Mouse (Mus musculus) midbrain, embryonic 13.5 days (tissue): ENCODE data around the gene Pgd. TPM values are rescaled to one million over a fixed set of nuclear protein-coding genes. Genes with fewer than 3 reads are reported as not detected.

ENCODE experiments used
- ATAC-seq: fragments of 200-750 bp; cut with Nextera tagmentation; 2 replicates; pipeline ENCODE4 v1.8.0; 2017; ENCODE audit warnings: mild to moderate bottlenecking, moderate TSS enrichment, moderate library complexity
- H3K27ac ChIP-seq: fragments of 300-500 bp; sonication (generic); 2 replicates; pipeline ENCODE4 v1.5.1; 2015; ENCODE audit warnings: inconsistent platforms, mild to moderate bottlenecking, moderate library complexity
- H3K27me3 ChIP-seq: fragments of 300-500 bp; sonication (generic); 2 replicates; pipeline ENCODE4 v1.6.1; 2015; ENCODE audit warnings: mild to moderate bottlenecking, inconsistent platforms
- H3K36me3 ChIP-seq: fragments of 300-500 bp; sonication (generic); 2 replicates; pipeline ENCODE4 v1.6.1; 2015; ENCODE audit warnings: mild to moderate bottlenecking, inconsistent platforms
- H3K4me1 ChIP-seq: fragments of 300-500 bp; sonication (generic); replicated peaks from 2 replicates; pipeline ENCODE4 v1.6.1; 2015; ENCODE audit warnings: inconsistent platforms
- H3K4me2 ChIP-seq: fragments of 300-500 bp; sonication (generic); replicated peaks from 2 replicates; pipeline ENCODE4 v1.6.1; 2015; ENCODE audit warnings: moderate library complexity, mild to moderate bottlenecking, inconsistent platforms
- H3K4me3 ChIP-seq: fragments of 300-500 bp; sonication (generic); replicated peaks from 2 replicates; pipeline ENCODE4 v1.5.1; 2015; ENCODE audit warnings: mild to moderate bottlenecking, inconsistent platforms
- H3K9ac ChIP-seq: fragments of 300-500 bp; sonication (generic); replicated peaks from 2 replicates; pipeline ENCODE4 v1.6.1; 2015; ENCODE audit warnings: mild to moderate bottlenecking, inconsistent platforms
- H3K9me3 ChIP-seq: fragments of 300-500 bp; sonication (generic); 2 replicates; pipeline ENCODE4 v1.6.1; 2016; ENCODE audit warnings: mild to moderate bottlenecking, inconsistent platforms
- WGBS: fragments of 180-500 bp; shearing (Covaris S2); methylation state at CpG from one replicate; pipeline ENCODE4 v1.1.7; 2015; 5-methylcytosine and 5-hydroxymethylcytosine counted together
- polyA plus RNA-seq: library from polyadenylated mRNA; unstranded; fragments of >200 nt; fragmentation: Nextera tagmentation; extraction: Ambion mirVana; gene quantifications from 2 replicates; pipeline ENCODE4 v1.2.1, GENCODE M21; 2015

The Pgd gene
- polyA plus RNA-seq, 1 experiment from 2014 or later, result 118 TPM

DNA sequence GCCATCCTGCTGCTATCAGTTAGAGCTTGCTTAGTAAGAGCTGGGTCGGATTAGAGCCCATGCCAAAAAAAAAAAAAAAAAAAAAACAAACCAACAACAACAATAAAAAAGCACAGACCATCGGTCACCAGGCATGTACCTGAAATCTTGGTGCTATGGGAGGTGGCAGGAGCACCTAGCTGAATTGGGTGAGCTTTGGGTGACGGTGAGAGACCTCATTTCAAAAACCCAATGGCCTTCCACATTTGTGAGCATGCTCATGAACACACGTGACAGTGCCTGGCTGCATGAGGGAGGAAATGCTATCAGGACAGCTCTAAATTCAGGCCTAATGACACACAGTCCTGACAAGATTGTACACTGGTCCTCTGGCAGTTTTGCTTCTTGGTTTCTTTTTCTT lies 18.5 kb downstream of the Pgd start:
- Histone ChIP-seq H3K9ac (no peak overlapping the region), H3K27ac (no peak overlapping the region), H3K9me3 (no peaks in the 10 kb centered on the region), H3K4me3 (no peak overlapping the region), H3K36me3 (peaks cover 42% of the 10 kb centered on the region), H3K4me1 (no peaks in the 10 kb centered on the region), H3K4me2 (no peak overlapping the region), H3K27me3 (no peaks in the 10 kb centered on the region)
- WGBS, result 86% methylated on average over 4 of the region's 4 CpGs
- no peak for ATAC-seq

DNA sequence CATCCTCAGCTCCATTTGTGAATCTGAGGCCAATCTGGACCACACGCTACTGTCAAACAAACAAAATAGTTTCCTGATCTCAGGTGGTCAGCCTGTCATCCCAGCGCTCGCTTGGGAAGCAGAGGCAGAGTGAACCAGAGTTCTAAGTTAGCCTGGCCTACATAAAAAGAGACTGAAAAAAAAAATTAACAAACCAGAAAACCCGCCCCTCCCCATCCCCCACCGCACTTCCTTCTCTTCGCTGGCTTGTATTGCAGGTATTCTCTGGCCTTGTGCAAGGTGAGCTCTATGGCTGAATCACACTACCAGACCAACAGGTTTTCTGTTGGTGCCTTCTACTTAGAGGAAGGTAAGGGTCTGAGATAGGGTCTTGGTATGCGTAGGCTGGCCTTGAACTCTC lies 19.0 kb downstream of the Pgd start:
- Histone ChIP-seq H3K27me3 (no peaks in the 10 kb centered on the region), H3K36me3 (peaks cover 36% of the 10 kb centered on the region), H3K9me3 (no peaks in the 10 kb centered on the region), H3K9ac (no peak overlapping the region), H3K4me1 (no peaks in the 10 kb centered on the region), H3K27ac (no peak overlapping the region), H3K4me3 (no peak overlapping the region), H3K4me2 (no peak overlapping the region)
- 89% methylated on average over 7 of the region's 7 CpGs for WGBS
- no peak for ATAC-seq

DNA sequence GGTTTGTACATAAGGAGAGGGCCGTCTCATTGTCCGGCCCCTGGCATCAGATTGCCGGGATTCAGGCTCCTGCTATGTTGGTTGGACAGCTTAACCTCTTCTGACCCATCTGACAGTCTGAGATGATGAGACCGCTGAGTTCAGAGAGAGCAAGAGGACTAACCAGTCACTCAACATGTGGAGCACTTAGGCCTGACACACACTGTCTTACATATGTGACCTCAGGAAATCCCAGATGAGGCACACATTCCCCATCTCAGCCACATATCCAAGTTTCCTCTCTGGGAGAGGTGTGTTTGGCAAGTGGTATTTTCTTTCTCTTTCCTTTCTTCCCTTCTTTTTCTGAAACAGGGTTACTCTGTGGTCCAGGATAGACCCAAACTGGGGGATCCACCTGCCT lies 21.4 kb downstream of the Pgd start:
- H3K4me1 ChIP-seq, result no peaks in the 10 kb centered on the region
- no peaks in the 10 kb centered on the region for H3K27me3 ChIP-seq
- ATAC-seq, result no peak
- H3K36me3 ChIP-seq, result peaks cover 13% of the 10 kb centered on the region
- H3K27ac ChIP-seq, result no peak overlapping the region
- no peak overlapping the region for H3K9ac ChIP-seq
- 79% methylated on average over 4 of the region's 4 CpGs for WGBS
- no peak overlapping the region for H3K4me2 ChIP-seq
- H3K9me3 ChIP-seq, result no peaks in the 10 kb centered on the region
- H3K4me3 ChIP-seq, result no peak overlapping the region

DNA sequence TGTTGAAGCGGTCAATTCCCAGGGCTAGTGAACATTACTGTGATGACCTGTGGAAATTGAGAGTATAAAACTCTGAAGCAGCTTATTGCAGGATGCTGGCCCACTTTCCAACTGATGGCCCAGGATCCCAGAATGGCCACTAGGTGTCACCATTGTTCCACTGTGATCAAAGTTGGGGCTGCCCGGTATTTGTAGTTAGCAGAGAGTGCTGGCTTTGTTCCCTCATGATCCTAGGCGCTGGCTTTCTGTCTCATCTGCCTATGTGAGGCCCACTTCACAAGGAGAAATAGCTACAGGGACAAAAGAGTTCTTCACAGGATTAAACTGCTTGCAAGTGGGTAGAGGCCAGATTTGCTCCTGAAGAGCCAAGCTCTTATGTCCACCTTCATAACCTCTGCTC lies 22.1 kb downstream of the Pgd start:
- Histone ChIP-seq H3K27ac (peak overlapping the region; percentile 20; the same call in 1 of the 2 replicates), H3K4me3 (no peak overlapping the region), H3K4me2 (no peak overlapping the region), H3K36me3 (peaks cover 6% of the 10 kb centered on the region; the same call in 1 of the 2 replicates), H3K9me3 (no peaks in the 10 kb centered on the region), H3K27me3 (no peaks in the 10 kb centered on the region), H3K9ac (no peak overlapping the region), H3K4me1 (no peaks in the 10 kb centered on the region)
- 6% methylated on average over 3 of the region's 3 CpGs for WGBS
- ATAC-seq, result peak; percentile 87

DNA sequence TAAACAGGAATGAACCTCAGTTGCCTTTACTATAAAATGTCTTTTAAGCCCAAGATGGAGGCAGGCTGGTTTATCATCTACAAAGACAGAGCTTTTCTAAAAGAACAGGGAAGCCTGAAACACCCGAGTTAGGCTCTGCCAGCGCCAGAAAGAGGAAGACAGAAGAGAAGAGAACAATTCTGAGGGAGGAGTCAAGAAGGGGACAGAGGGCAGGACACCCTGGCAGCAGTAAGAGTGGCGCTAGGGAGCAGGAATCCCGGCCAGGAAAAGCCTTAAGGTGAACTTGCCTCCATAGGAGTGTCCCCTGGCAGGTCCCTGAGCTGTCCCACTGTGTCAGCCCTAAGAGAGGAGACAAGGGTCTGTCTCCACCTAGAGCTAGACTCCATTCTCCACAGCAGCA lies 23.0 kb downstream of the Pgd start:
- no peak overlapping the region for H3K9ac ChIP-seq
- ATAC-seq, result no peak
- no peaks in the 10 kb centered on the region for H3K9me3 ChIP-seq
- H3K4me2 ChIP-seq, result no peak overlapping the region
- no peaks in the 10 kb centered on the region for H3K36me3 ChIP-seq
- H3K4me3 ChIP-seq, result no peak overlapping the region
- H3K27ac ChIP-seq, result no peak overlapping the region
- WGBS, result 46% methylated on average over 4 of the region's 4 CpGs
- no peaks in the 10 kb centered on the region for H3K27me3 ChIP-seq
- H3K4me1 ChIP-seq, result no peaks in the 10 kb centered on the region

DNA sequence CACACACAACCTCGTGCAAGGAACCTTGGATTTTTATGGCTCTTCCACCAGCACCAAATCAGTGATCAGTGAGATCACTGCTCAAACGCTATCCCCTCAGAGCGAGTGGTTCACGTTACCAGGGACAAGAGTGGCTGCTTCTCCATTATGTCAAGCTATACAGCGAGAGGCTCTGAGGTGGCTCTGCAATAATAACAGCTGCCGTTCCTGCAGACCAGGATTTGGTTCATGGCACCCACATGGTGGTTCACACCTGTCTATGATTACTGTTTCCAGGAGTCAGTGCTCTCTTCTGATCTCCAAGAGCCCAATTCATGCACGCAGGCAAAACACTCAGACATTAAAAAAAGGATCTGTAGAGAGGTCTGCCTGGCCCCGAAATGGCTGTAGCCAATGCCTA lies 28.1 kb downstream of the Pgd start:
- Histone ChIP-seq H3K4me3 (no peak overlapping the region), H3K9ac (no peak overlapping the region), H3K36me3 (no peaks in the 10 kb centered on the region), H3K27ac (no peak overlapping the region), H3K4me2 (no peak overlapping the region), H3K4me1 (peaks cover 8% of the 10 kb centered on the region), H3K27me3 (no peaks in the 10 kb centered on the region), H3K9me3 (no peaks in the 10 kb centered on the region)
- ATAC-seq, result no peak
- 87% methylated on average over 8 of the region's 8 CpGs for WGBS

DNA sequence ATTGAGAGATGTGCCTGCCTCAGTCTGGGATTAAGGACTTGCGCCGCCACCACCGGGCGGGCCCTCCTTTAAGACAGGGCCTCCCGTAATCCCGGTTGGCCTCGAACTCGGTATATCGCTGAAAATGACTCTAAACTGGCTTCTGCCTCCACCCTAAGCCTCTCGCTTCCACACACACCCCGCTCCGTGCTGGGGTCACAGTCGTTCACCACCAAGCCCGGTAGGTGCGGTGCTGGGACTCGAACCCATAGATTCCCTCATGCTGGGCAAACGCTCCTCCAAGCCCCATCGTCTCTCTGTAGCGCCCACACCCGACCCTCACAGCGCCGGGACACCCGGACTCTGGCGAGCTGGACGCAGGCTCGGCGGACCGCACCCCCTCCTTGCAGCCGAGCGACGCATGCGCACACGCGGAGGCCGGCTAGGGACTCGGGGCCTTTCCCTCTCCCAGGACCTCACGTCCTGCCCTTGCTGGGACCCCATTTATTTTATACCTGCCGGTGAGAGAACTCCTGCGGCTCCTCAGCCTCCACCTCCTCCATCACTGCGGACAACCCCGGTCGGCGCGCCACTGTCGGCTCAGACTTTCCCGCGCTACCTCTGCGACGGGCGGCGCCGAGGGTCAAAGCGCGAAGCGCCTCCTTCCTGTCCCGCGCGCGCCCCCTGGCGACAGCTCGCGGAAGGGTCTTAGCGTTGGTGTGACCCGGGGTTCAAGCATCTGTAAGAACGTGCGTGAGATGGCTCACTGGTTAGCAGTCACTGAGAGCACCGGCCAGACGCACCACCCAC lies 29.4 kb downstream of the Pgd start, which contains the start of gene Cenps:
Gene Cenps, minus strand, starts transcription at position 648 of the 789 bp plus-strand sequence.
- Histone ChIP-seq H3K36me3 (no peaks in the 10 kb centered on the region), H3K27me3 (no peaks in the 10 kb centered on the region), H3K27ac (peak within 1 kb of the TSS; percentile 80), H3K4me2 (peak within 1 kb of the TSS; percentile 62), H3K4me3 (peak within 1 kb of the TSS; percentile 61), H3K9ac (peak within 1 kb of the TSS; percentile 72), H3K9me3 (no peaks in the 10 kb centered on the region), H3K4me1 (peaks cover 8% of the 10 kb centered on the region)
- under 1% methylated on average over 68 of the region's 68 CpGs for WGBS
- peak; percentile 94 for ATAC-seq

DNA sequence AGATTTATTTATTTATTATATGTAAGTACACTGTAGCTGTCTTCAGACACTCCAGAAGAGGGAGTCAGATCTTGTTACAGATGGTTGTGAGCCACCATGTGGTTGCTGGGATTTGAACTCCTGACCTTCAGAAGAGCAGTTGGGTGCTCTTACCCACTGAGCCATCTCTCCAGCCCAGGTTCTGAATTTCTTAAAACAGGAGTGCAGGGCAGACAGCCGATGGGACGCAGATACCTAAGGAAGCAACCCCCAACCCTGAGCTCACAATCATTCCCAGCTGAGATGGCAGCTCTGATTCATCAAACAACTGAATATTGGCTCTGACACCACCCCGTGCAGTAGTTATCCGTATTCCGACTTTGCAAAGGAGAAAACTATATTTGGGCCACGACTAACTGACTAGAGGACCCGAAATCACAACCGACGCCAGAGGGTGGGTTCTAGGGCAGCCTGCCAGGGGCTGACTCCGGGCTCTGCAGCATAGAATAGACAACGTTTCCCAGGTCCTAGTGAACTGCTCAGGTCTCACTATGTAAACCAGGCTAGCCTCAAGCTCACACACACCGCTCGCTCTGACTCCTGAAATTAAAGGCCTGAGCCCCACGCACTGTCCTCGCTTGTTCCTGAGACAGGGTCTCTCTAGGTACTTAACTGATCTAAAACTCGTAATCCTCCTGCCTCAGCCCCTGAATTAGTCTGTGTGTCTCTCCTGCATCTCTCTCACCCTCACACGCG lies 30.3 kb downstream of the Pgd start:
- Histone ChIP-seq H3K36me3 (0 out of 2 replicates have a peak, but pooled peaks cover 1% of the 10 kb centered on the region), H3K9ac (peak overlapping the region; percentile 72), H3K9me3 (no peaks in the 10 kb centered on the region), H3K27me3 (no peaks in the 10 kb centered on the region), H3K4me2 (peak overlapping the region; percentile 62), H3K4me3 (peak overlapping the region; percentile 61), H3K27ac (no peak overlapping the region), H3K4me1 (peaks cover 8% of the 10 kb centered on the region)
- 70% methylated on average over 18 of the region's 18 CpGs for WGBS
- no peak for ATAC-seq

DNA sequence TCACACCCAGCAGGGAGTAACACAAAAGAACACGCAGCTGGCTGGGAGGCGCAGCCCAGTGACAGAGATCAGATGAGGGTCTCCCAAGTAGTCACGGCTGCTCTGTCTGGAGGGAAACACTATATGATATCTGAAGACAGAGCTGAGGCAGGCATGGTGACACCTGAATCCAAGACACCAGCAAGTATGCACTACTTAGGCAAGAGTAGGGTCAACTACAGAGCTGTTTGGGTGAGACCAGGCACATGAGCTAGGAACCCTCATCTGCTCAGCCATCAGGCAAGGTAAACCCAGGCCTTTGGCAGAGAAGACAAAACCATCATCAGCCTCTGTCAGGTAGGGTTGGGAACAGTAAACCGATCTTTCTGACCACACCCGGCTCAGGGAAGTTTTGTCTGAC lies 33.2 kb downstream of the Pgd start:
- Histone ChIP-seq H3K4me3 (no peak overlapping the region), H3K27ac (no peak overlapping the region), H3K36me3 (peaks cover 20% of the 10 kb centered on the region), H3K9ac (no peak overlapping the region), H3K4me1 (peaks cover 8% of the 10 kb centered on the region), H3K27me3 (no peaks in the 10 kb centered on the region), H3K9me3 (no peaks in the 10 kb centered on the region), H3K4me2 (no peak overlapping the region)
- WGBS, result 83% methylated on average over 5 of the region's 5 CpGs
- ATAC-seq, result no peak

DNA sequence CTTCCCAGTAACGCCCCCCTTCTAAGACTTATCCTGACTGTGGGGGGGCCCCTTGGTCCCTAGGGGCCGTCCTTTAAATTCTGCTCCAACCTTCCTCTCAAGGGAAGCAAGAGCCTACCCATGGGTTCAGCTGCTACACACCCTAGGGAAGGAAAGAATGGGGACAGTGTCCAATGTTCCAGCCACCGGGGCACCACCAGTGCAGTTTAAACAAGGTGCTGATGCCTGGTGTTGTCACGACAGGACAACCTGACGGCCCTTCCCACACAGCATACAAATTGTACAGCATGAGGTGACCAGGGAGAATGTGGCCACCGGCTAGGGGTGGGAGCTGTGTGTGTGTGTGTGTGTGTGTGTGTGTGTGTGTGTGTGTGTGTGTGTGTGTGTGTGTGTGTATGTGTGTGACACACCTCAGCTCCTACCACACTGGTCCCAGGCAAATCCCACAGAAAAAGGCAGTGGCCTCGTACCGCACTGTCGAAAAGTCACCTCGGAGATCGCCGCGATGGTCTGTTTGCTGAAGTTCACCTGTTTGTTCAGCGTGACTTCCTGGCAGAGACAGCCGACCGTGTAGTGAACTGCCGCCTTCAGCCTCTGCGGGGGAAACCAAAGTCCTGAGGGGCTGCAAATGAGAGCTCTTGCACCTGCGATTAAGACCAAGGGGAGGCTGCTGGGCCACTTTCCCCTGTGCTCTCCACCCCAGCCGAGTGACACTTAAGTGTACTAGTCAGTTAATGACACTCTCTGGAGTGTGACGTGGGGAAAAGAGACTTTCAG lies 34.6 kb downstream of the Pgd start:
- H3K27me3 ChIP-seq, result no peaks in the 10 kb centered on the region
- no peak for ATAC-seq
- peaks cover 34% of the 10 kb centered on the region for H3K36me3 ChIP-seq
- no peak overlapping the region for H3K27ac ChIP-seq
- whole genome bisulfite sequencing, result 89% methylated on average over 21 of the region's 21 CpGs
- no peak overlapping the region for H3K9ac ChIP-seq
- H3K4me2 ChIP-seq, result no peak overlapping the region
- no peaks in the 10 kb centered on the region for H3K9me3 ChIP-seq
- peaks cover 8% of the 10 kb centered on the region for H3K4me1 ChIP-seq
- no peak overlapping the region for H3K4me3 ChIP-seq

DNA sequence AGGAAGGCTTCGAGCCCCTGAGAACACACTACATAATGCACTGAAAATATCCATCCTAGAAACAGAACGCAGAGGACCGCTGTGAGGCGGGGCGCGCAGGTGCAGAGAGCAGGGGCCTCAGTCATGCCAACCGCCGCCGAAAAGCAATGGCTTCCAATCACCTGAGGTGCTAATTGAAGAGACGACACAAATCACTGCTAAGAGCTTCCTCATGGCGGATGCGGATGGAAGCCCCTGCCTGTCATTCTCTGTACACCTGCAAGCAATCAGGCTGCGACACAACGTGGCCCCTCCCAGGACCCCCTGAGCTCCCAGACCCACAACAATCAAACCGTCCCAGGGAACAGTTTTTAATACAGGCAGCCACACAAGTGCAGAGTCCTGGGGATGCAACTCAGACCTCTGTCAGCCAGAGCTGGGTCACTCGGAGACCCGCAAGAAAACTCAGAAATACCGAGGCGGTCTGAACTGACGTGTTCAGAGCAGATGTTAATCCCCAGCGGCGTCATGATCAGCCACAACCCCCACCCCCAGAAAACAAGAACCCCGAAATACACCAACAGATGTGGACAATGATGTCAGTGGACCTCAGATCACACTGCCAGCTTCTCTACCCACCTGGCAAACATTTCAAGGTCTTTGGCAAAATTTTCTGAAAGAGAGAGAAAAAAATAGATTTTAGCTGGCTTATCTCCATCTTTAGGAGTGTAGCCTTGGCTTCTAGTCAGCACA lies 35.4 kb downstream of the Pgd start:
- Histone ChIP-seq H3K36me3 (peaks cover 35% of the 10 kb centered on the region), H3K27me3 (no peaks in the 10 kb centered on the region), H3K27ac (no peak overlapping the region), H3K9ac (no peak overlapping the region), H3K4me1 (peaks cover under 1% of the 10 kb centered on the region; the same call in 1 of the 2 replicates), H3K9me3 (no peaks in the 10 kb centered on the region), H3K4me2 (no peak overlapping the region), H3K4me3 (no peak overlapping the region)
- no peak for ATAC-seq
- 93% methylated on average over 23 of the region's 23 CpGs for WGBS
